Mouse (Mus musculus): ENCODE results near the gene Cox6b1. TPM values are rescaled to one million over a fixed set of nuclear protein-coding genes. Genes with fewer than 3 reads are reported as not detected.

Cox6b1 gene
- polyA plus RNA-seq, 1 experiment from 2014 or later, result 761 TPM

GRCm38 (mm10) chr7:30607706-30608309 lies 18.1 kb downstream of the Cox6b1 start:
- Histone ChIP-seq H3K27ac (no peak overlapping the region), H3K4me3 (no peak overlapping the region), H3K9me3 (no peaks in the 10 kb centered on the region), H3K9ac (no peak overlapping the region), H3K36me3 (no peaks in the 10 kb centered on the region), H3K4me2 (replicated peaks) (no peak overlapping the region), H3K27me3 (no peaks in the 10 kb centered on the region), H3K4me1 (no peaks in the 10 kb centered on the region)
- 33% methylated on average over 8 of the region's 8 CpGs for WGBS
- ATAC-seq (ENCODE audit: insufficient number of reproducible peaks, insufficient read depth, low FRiP score, low TSS enrichment), result 0 out of 2 replicates have a peak, but pooled peaks have one; percentile 41

- ATAC-seq (ENCODE audit: insufficient number of reproducible peaks, insufficient read depth, low FRiP score, low TSS enrichment), result no peak
- WGBS, result 88% methylated on average over 8 of the region's 8 CpGs
- no peaks in the 10 kb centered on the region for H3K27me3 ChIP-seq
- no peak overlapping the region for H3K9ac ChIP-seq
- H3K36me3 ChIP-seq, result no peaks in the 10 kb centered on the region
- no peak overlapping the region for H3K27ac ChIP-seq
- no peaks in the 10 kb centered on the region for H3K9me3 ChIP-seq
- no peaks in the 10 kb centered on the region for H3K4me1 ChIP-seq
- no peak overlapping the region for H3K4me3 ChIP-seq
- no peak overlapping the region for H3K4me2 ChIP-seq (replicated peaks)
Measured at GRCm38 (mm10) chr7:30604944-30605343, 21.0 kb downstream of the Cox6b1 start.

GRCm38 (mm10) chr7:30604424-30604823 lies 21.5 kb downstream of the Cox6b1 start:
- no peak overlapping the region for H3K9ac ChIP-seq
- no peaks in the 10 kb centered on the region for H3K27me3 ChIP-seq
- no peaks in the 10 kb centered on the region for H3K36me3 ChIP-seq
- no peaks in the 10 kb centered on the region for H3K9me3 ChIP-seq
- no peak overlapping the region for H3K4me2 ChIP-seq (replicated peaks)
- no peaks in the 10 kb centered on the region for H3K4me1 ChIP-seq
- no peak overlapping the region for H3K27ac ChIP-seq
- no peak overlapping the region for H3K4me3 ChIP-seq
- ATAC-seq (ENCODE audit: insufficient number of reproducible peaks, insufficient read depth, low FRiP score, low TSS enrichment), result no peak
- WGBS, result 42% methylated on average over 8 of the region's 8 CpGs

GRCm38 (mm10) chr7:30602583-30602982 lies 23.4 kb downstream of the Cox6b1 start:
- Histone ChIP-seq H3K27ac (no peak overlapping the region), H3K4me2 (replicated peaks) (no peak overlapping the region)
- WGBS, result 18% methylated on average over 2 of the region's 3 CpGs

GRCm38 (mm10) chr7:30600651-30601050 lies 25.3 kb downstream of the Cox6b1 start:
- Histone ChIP-seq H3K4me1 (no peaks in the 10 kb centered on the region), H3K4me2 (replicated peaks) (no peak overlapping the region), H3K9me3 (0 out of 2 replicates have a peak, but pooled peaks cover 2% of the 10 kb centered on the region), H3K4me3 (no peak overlapping the region), H3K36me3 (no peaks in the 10 kb centered on the region), H3K9ac (no peak overlapping the region), H3K27ac (no peak overlapping the region), H3K27me3 (no peaks in the 10 kb centered on the region)
- no peak for ATAC-seq (ENCODE audit: insufficient number of reproducible peaks, insufficient read depth, low FRiP score, low TSS enrichment)
- WGBS, result 74% methylated on average over 7 of the region's 7 CpGs

More at GRCm38 (mm10) chr7:30602583-30602982, 23.4 kb downstream of the Cox6b1 start:
- no peak overlapping the region for H3K9ac ChIP-seq
- H3K36me3 ChIP-seq, result no peaks in the 10 kb centered on the region
- H3K4me3 ChIP-seq, result no peak overlapping the region
- ATAC-seq (ENCODE audit: insufficient number of reproducible peaks, insufficient read depth, low FRiP score, low TSS enrichment), result no peak
- H3K9me3 ChIP-seq, result 0 out of 2 replicates have a peak, but pooled peaks cover 2% of the 10 kb centered on the region
- H3K4me1 ChIP-seq, result no peaks in the 10 kb centered on the region
- H3K27me3 ChIP-seq, result no peaks in the 10 kb centered on the region

GRCm38 (mm10) chr7:30599933-30600353 lies 26.0 kb downstream of the Cox6b1 start:
- no peak overlapping the region for H3K9ac ChIP-seq
- peak; percentile 90 for ATAC-seq (ENCODE audit: insufficient number of reproducible peaks, insufficient read depth, low FRiP score, low TSS enrichment)
- no peak overlapping the region for H3K4me3 ChIP-seq
- H3K4me1 ChIP-seq, result no peaks in the 10 kb centered on the region
- H3K9me3 ChIP-seq, result 0 out of 2 replicates have a peak, but pooled peaks cover 2% of the 10 kb centered on the region
- H3K27me3 ChIP-seq, result no peaks in the 10 kb centered on the region
- H3K36me3 ChIP-seq, result no peaks in the 10 kb centered on the region
- 4% methylated on average over 16 of the region's 16 CpGs for WGBS
- H3K4me2 ChIP-seq (replicated peaks), result no peak overlapping the region
- H3K27ac ChIP-seq, result no peak overlapping the region

- no peaks in the 10 kb centered on the region for H3K27me3 ChIP-seq
- H3K27ac ChIP-seq, result no peak within 1 kb of the TSS
- H3K36me3 ChIP-seq, result no peaks in the 10 kb centered on the region
- H3K4me2 ChIP-seq (replicated peaks), result no peak within 1 kb of the TSS
- no peak within 1 kb of the TSS for H3K4me3 ChIP-seq
- 0 out of 2 replicates have a peak, but pooled peaks cover 2% of the 10 kb centered on the region for H3K9me3 ChIP-seq
- H3K9ac ChIP-seq, result no peak within 1 kb of the TSS
- no peak for ATAC-seq (ENCODE audit: insufficient number of reproducible peaks, insufficient read depth, low FRiP score, low TSS enrichment)
- H3K4me1 ChIP-seq, result no peaks in the 10 kb centered on the region
- 92% methylated on average over 12 of the region's 12 CpGs for WGBS
Measured at GRCm38 (mm10) chr7:30598786-30599185, 27.2 kb downstream of the Cox6b1 start, which contains the start of gene Zbtb32. Gene Zbtb32 (minus strand): TSS chr7:30598909.

- Histone ChIP-seq H3K4me1 (no peaks in the 10 kb centered on the region), H3K9ac (no peak overlapping the region), H3K27me3 (no peaks in the 10 kb centered on the region), H3K4me3 (no peak overlapping the region), H3K36me3 (no peaks in the 10 kb centered on the region), H3K27ac (no peak overlapping the region), H3K4me2 (replicated peaks) (no peak overlapping the region), H3K9me3 (0 out of 2 replicates have a peak, but pooled peaks cover 2% of the 10 kb centered on the region)
- no peak for ATAC-seq (ENCODE audit: insufficient number of reproducible peaks, insufficient read depth, low FRiP score, low TSS enrichment)
- 68% methylated on average over 5 of the region's 5 CpGs for WGBS
Measured at GRCm38 (mm10) chr7:30596811-30597210, 29.1 kb downstream of the Cox6b1 start.

- H3K4me2 ChIP-seq (replicated peaks), result no peak overlapping the region
- H3K4me3 ChIP-seq, result no peak overlapping the region
- ATAC-seq (ENCODE audit: insufficient number of reproducible peaks, insufficient read depth, low FRiP score, low TSS enrichment), result no peak
- no peaks in the 10 kb centered on the region for H3K27me3 ChIP-seq
- 78% methylated on average over 5 of the region's 5 CpGs for WGBS
- no peaks in the 10 kb centered on the region for H3K4me1 ChIP-seq
- no peaks in the 10 kb centered on the region for H3K36me3 ChIP-seq
- no peak overlapping the region for H3K9ac ChIP-seq
- no peak overlapping the region for H3K27ac ChIP-seq
- H3K9me3 ChIP-seq, result 0 out of 2 replicates have a peak, but pooled peaks cover 2% of the 10 kb centered on the region
Measured at GRCm38 (mm10) chr7:30596093-30596492, 29.9 kb downstream of the Cox6b1 start.

- H3K4me1 ChIP-seq, result peaks cover 7% of the 10 kb centered on the region
- H3K4me3 ChIP-seq, result no peak overlapping the region
- no peaks in the 10 kb centered on the region for H3K27me3 ChIP-seq
- WGBS, result 78% methylated on average over 3 of the region's 4 CpGs
- H3K9me3 ChIP-seq, result 0 out of 2 replicates have a peak, but pooled peaks cover 2% of the 10 kb centered on the region
- no peak for ATAC-seq (ENCODE audit: insufficient number of reproducible peaks, insufficient read depth, low FRiP score, low TSS enrichment)
- no peak overlapping the region for H3K9ac ChIP-seq
- H3K4me2 ChIP-seq (replicated peaks), result no peak overlapping the region
- no peak overlapping the region for H3K27ac ChIP-seq
- no peaks in the 10 kb centered on the region for H3K36me3 ChIP-seq
Measured at GRCm38 (mm10) chr7:30594510-30595024, 31.4 kb downstream of the Cox6b1 start.

GRCm38 (mm10) chr7:30593579-30594509 lies 32.1 kb downstream of the Cox6b1 start:
- no peak overlapping the region for H3K4me3 ChIP-seq
- no peak overlapping the region for H3K27ac ChIP-seq
- no peak for ATAC-seq (ENCODE audit: insufficient number of reproducible peaks, insufficient read depth, low FRiP score, low TSS enrichment)
- no peaks in the 10 kb centered on the region for H3K36me3 ChIP-seq
- no peaks in the 10 kb centered on the region for H3K27me3 ChIP-seq
- 79% methylated on average over 10 of the region's 10 CpGs for WGBS
- H3K9ac ChIP-seq, result no peak overlapping the region
- H3K9me3 ChIP-seq, result 0 out of 2 replicates have a peak, but pooled peaks cover 2% of the 10 kb centered on the region
- H3K4me1 ChIP-seq, result peaks cover 8% of the 10 kb centered on the region
- H3K4me2 ChIP-seq (replicated peaks), result no peak overlapping the region
